Mouse (Mus musculus) brain, embryonic 14.5 days (tissue): ENCODE data around the gene Prr23a3.

Source experiments
- CTCF ChIP-seq: fragments of 200-500 bp; IDR thresholded peaks from 2 replicates; pipeline ENCODE4 v1.5.1; 2012; ENCODE audit warnings: inconsistent platforms, mild to moderate bottlenecking, moderate library complexity, borderline replicate concordance; ENCODE audit not compliant: insufficient read depth, insufficient read length; ENCODE audit errors: extremely low read depth
- POLR2A ChIP-seq: fragments of 200-500 bp; IDR thresholded peaks from 2 replicates; pipeline ENCODE4 v1.6.1; 2012; ENCODE audit warnings: mild to moderate bottlenecking, inconsistent platforms, borderline replicate concordance; ENCODE audit not compliant: poor library complexity, insufficient read depth, insufficient read length, severe bottlenecking; ENCODE audit errors: extremely low read depth

- TF ChIP-seq CTCF: no peak
- TF ChIP-seq POLR2A: no peak
These were observed 43.5 kb upstream of the Prr23a3 start for GRCm38 (mm10) chr9:98821067-98821466.
